Mouse (Mus musculus) gonadal fat pad, adult 2 months (tissue): Measurements from ENCODE around the gene Il1f8. TPM values are rescaled to one million over a fixed set of nuclear protein-coding genes. Genes with fewer than 3 reads are reported as not detected.
A peak's percentile ranks its signal among the peaks of the same experiment; 100 is the strongest.
"Not testable (repeated sequence)": the region's sequence is repeated elsewhere in the genome, so short reads cannot be mapped to it uniquely, and the experiment has no call there.

Experiments
- DNase-seq: peaks from one replicate; pipeline ENCODE4 v3.0.0-alpha.2; 2012; ENCODE audit warnings: low read depth
- polyA plus RNA-seq: library from polyadenylated mRNA; depleted of rRNA; stranded (reverse); fragments of >200 nt; gene quantifications from 2 replicates; pipeline ENCODE4 v1.2.3, GENCODE M21; 2012; rRNA removed

The Il1f8 gene
- polyA plus RNA-seq = not detected in 2 replicates

DNA sequence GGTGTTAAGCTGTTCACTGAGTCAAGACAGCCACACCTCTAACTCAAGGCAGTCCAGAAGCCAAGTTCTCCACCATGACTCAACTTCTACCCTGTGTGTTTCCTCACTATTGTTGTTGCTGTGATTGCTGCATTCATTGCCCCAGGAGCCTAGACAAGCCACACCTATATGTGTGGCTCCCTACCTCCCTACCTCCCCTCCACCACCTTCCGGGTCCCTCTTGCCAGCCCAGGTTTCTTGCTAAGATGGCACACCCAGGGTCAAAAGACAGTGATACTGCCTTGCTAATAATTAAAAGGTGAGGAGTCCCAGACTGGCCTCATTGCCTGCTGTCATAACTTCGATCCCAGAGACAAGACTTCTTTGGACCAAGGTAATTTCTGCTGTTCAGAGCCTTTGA is at the start of gene Il1f8:
Il1f8 (plus strand) TSS at position 301 of the 400 bp plus-strand sequence.
- DNase-seq = peak; percentile 28

DNA sequence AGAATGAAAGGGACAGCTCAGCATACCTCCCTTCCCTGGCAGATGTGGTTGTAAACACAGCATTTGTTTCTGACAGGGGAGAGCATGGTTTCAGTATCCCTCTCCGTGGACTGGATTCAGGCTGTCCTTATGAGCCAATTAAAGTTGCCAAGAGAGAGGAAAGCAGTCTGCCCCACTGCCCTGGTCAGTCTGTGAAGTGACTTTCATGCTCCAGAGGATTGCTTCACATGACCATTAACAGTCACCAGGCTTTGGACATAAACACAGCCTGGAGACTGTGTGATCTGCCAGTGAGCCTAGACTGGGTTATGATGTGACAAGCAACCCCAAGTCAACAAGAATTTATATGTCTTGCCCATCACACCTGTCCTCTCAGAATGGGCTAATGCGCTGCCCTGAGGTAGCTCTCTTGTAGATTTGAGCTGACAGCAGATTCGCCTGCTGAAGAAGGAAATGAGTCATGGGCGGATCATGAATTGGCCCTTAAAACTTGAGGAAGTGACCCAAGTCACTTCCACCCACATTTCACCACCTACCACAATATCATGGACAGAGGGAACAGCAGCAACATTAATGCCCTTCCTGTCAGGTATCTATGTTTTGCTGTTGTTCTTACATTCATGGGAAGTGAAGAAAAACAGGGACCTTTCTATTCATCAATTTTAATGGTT is 49.2 kb upstream of the Il1f8 start:
- DNase-seq = no peak

DNA sequence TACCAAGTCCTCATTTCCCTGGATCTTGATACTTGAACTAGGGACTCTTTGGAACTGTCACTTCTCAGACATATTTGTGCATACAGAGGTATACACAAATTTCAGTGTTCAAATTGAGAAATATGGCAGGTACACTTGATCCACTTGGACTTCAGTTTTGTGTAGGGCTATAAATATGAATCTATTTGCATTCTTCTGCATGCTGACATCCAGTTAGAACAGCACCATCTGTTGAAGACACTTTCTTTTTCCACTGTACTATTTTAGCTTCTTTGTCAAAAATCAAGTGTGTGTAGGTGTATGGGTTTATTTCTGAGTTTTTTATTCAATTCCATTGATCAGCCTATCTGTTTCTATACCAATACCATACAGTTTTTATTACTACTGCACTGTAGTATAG is 43.9 kb upstream of the Il1f8 start:
- DNase-seq = no peak

DNA sequence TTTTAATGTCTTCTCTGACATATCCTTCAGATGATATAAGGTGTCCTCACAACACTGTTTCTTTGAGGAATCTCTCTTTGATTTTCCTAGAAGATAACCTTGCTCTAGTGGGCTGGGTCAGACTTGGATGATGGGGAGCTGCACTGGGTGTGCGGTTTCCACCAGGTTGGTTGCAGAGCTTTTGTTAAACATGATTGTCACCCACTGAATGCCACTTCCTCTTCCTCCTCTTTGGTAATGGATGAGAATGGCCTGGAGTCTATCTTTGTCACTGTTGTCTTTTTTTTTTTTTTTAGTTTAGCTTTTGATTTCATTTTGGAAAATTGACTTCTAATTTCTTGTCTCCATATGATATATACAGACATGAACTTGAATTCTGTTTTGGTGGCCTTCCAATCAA is 18.6 kb upstream of the Il1f8 start:
- DNase-seq = no peak

DNA sequence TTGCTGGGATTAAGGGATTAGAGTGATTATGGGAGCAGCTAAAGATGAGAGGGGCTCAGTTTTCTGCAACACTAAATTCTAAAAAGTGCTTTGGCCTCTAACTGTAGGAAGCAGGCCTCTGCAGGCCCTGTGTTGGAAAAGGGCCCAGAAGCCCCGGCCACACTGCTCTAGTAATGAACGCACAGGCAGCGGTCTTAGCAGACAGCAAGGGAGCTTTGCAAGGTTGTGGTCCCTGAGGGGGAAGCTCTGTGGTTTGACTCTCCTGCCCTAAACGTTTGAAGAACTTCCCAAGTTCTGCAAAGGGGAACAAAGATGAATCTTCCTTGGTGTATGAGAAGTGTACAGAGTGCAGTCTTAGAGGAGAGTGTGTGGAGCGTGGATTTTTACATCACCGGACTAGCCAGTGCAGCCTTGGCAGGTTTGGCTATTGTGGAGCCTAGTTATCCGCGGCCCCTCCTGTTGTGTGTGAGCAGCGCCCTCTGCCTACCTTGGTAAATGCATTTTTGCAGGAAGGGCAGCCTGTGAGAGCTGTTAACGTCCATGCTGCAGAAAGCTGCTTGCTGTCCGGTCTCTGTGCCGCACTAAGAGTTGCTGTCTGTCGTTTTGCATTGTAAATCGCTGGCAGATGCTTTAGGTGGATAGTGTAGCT is 28.8 kb downstream of the Il1f8 start:
- not testable (repeated sequence) for DNase-seq

DNA sequence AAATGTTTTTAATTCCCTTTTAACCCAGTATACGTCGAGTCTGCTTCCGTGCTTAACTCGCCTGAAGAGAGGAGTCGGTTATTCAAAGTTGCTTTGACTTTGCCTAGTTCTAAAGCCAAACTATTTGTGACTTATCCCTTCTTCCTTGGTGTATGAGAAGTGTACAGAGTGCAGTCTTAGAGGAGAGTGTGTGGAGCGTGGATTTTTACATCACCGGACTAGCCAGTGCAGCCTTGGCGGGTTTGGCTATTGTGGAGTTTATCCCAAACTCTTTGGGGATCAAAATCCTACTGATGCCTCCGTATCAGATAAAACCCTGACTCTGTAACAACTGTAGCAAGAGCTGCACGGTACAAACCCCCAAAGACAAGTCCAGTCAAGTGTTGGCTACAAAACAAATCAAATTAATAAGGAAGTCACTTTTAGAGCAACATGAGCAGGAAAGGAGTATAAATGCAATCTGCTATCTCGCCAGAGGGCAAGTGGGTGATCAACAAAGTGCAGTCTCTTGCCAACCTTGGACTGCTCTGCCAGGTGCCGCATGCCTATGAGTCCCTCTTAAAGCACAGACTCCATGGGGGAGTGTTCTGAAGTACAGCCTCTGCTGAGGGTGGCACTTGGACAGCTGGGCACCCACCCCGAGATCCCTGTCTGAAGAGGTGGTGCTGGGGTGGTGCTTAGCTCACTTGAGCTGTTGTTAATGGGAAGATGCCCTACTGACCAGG is 29.6 kb downstream of the Il1f8 start:
- DNase-seq = not testable (repeated sequence)

DNA sequence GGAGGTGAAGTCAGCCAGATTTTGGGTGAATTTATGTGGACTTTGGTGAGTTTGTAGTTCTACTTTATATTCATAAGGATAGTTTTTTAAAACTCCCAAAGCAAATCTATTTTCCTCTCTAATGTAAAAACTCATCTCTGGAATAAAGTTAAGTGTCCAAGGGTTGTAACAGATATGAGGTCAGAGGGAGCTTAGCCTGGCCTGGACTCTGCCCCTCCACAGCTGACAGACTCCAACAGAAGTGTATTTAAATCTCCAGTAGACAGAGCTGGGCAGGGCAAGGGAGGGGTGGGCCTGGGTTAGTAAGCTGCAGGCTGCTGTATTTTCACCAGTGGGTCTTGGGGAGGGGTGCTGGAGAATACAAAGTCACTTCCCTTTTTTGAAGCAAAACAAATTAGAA is 31.1 kb downstream of the Il1f8 start:
- not testable (repeated sequence) for DNase-seq

DNA sequence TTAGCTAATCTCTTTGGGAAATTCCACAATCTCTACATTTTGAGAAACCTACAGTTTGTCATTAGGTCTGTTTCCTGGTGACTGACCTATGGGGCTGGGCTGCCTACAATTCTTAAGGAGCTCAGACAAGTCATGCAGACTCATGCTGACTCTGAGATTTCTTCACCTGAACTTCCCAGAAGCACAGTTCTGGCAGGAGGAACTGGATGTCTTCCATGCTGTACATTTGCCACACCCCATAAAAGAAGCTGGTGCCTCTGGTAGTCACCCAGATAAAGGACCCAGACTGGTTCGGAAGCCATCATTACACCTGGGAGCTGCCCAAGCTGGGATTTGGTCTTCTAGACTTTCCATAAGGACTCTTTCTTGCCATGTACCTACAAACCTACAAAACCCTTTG is 33.2 kb downstream of the Il1f8 start, which contains the start of gene Il1f9:
Il1f9 (plus strand) TSS at position 301 of the 400 bp plus-strand sequence.
- no peak for DNase-seq

DNA sequence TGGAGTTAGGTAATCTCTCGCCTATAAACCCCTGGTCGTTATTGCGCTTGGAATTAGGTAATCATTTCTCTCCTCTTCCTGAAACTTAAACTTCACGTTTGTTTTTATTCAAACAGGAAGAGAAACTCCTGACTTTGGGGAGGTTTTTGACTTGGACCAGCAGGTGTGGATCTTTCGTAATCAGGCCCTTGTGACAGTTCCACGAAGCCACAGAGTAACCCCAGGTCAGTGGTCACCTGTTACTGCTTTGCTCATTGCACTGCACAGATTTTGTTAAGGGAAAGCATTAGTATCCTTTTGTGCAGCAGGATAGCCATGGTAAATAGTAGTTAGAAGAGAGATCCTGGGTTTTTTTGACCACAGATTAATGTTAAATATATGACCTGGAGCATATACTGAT is 34.6 kb downstream of the Il1f8 start:
- no peak for DNase-seq

DNA sequence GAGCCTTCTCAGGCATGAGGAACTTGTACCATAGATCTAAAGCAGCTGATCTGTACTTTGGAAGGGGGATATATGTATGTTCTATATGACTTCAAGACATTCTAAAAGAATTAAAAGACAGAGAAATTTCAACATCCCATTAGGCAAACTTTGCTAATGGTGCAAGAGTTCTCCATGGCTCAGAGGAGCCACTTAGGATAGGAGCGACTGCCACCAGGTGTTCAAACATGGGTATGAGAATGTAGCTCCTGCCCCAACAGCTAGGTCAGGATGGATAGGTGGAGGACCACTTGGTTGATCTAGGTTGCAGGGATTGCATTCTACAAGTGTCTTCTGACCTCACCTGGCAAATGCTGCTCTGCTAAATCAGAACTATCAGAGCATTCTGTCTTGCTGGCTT is 35.2 kb downstream of the Il1f8 start:
- no peak for DNase-seq

Other genes starting within 250 kb of the Il1f8 start
- 4.5 and 4.7 TPM in 2 replicates for gene Hnmt, start 103.8 kb upstream of the Il1f8 start, polyA plus RNA-seq
- not detected in 2 replicates for gene Tbpl2, start 56.6 kb upstream of the Il1f8 start, polyA plus RNA-seq
- not detected in 2 replicates for gene Il1f9, start 33.3 kb downstream of the Il1f8 start, polyA plus RNA-seq
- not detected in 2 replicates for gene Il1f6, start 62.3 kb downstream of the Il1f8 start, polyA plus RNA-seq
- gene Il1f5, start 123.8 kb downstream of the Il1f8 start, polyA plus RNA-seq = 0.10 and 0.22 TPM in 2 replicates
- not detected in 2 replicates for gene Il1f10, start 138.0 kb downstream of the Il1f8 start, polyA plus RNA-seq
- 0.71 and 2.8 TPM in 2 replicates for gene Il1rn, start 183.7 kb downstream of the Il1f8 start, polyA plus RNA-seq
- 11.6 and 14.2 TPM in 2 replicates for gene Psd4, start 214.4 kb downstream of the Il1f8 start, polyA plus RNA-seq